Mouse (Mus musculus): ENCODE measurements around the gene Zfp319.
A peak's percentile ranks its signal among the peaks of the same experiment; 100 is the strongest.

Zfp319 gene

GRCm38 (mm10) chr8:95351461-95351860 is 19.7 kb upstream of the Zfp319 start:
- DNase-seq (ENCODE audit: low read depth, low spot score), result peak; percentile 55

- DNase-seq (ENCODE audit: low read depth, low spot score), result no peak
These were observed 17.3 kb upstream of the Zfp319 start for GRCm38 (mm10) chr8:95348811-95349630.

GRCm38 (mm10) chr8:95348356-95348755 is 16.6 kb upstream of the Zfp319 start:
- no peak for DNase-seq (ENCODE audit: low read depth, low spot score)

GRCm38 (mm10) chr8:95346643-95347545 is 15.1 kb upstream of the Zfp319 start:
- DNase-seq (ENCODE audit: low read depth, low spot score), result peak; percentile 77

GRCm38 (mm10) chr8:95344668-95345067 is 12.9 kb upstream of the Zfp319 start:
- DNase-seq (ENCODE audit: low read depth, low spot score), result no peak

GRCm38 (mm10) chr8:95341721-95342120 is 10.0 kb upstream of the Zfp319 start:
- DNase-seq (ENCODE audit: low read depth, low spot score), result no peak

GRCm38 (mm10) chr8:95336363-95336762 is 4.6 kb upstream of the Zfp319 start:
- no peak for DNase-seq (ENCODE audit: low read depth, low spot score)

- DNase-seq (ENCODE audit: low read depth, low spot score), result no peak
These were observed 4.0 kb upstream of the Zfp319 start for GRCm38 (mm10) chr8:95335706-95336105.

GRCm38 (mm10) chr8:95332437-95333199 is 868 bp upstream of the Zfp319 start:
- no peak for DNase-seq (ENCODE audit: low read depth, low spot score)

- peak; percentile 72 for DNase-seq (ENCODE audit: low read depth, low spot score)
These were observed 512 bp downstream of the Zfp319 start for GRCm38 (mm10) chr8:95331156-95331719.

GRCm38 (mm10) chr8:95330367-95330766 is 1.4 kb downstream of the Zfp319 start:
- no peak for DNase-seq (ENCODE audit: low read depth, low spot score)

- no peak for DNase-seq (ENCODE audit: low read depth, low spot score)
These were observed 3.8 kb downstream of the Zfp319 start for GRCm38 (mm10) chr8:95327866-95328465.

GRCm38 (mm10) chr8:95326822-95327221 is 4.9 kb downstream of the Zfp319 start:
- no peak for DNase-seq (ENCODE audit: low read depth, low spot score)

GRCm38 (mm10) chr8:95324646-95325045 is 7.1 kb downstream of the Zfp319 start:
- DNase-seq (ENCODE audit: low read depth, low spot score), result no peak

GRCm38 (mm10) chr8:95323201-95323600 is 8.5 kb downstream of the Zfp319 start:
- DNase-seq (ENCODE audit: low read depth, low spot score), result no peak

GRCm38 (mm10) chr8:95320224-95321139 is 11.3 kb downstream of the Zfp319 start:
- DNase-seq (ENCODE audit: low read depth, low spot score), result peak; percentile 53

- DNase-seq (ENCODE audit: low read depth, low spot score), result no peak
These were observed 16.4 kb downstream of the Zfp319 start for GRCm38 (mm10) chr8:95315350-95315749.

- no peak for DNase-seq (ENCODE audit: low read depth, low spot score)
These were observed 17.0 kb downstream of the Zfp319 start for GRCm38 (mm10) chr8:95314707-95315106.

- no peak for DNase-seq (ENCODE audit: low read depth, low spot score)
These were observed 17.9 kb downstream of the Zfp319 start for GRCm38 (mm10) chr8:95313857-95314256.

GRCm38 (mm10) chr8:95312836-95313235 is 18.9 kb downstream of the Zfp319 start:
- DNase-seq (ENCODE audit: low read depth, low spot score), result no peak

Measured in forelimb bud, embryonic 11.5 days (tissue).